Mouse (Mus musculus) kidney, embryonic 14.5 days (tissue): ENCODE data around the gene Ern2. TPM values are rescaled to one million over a fixed set of nuclear protein-coding genes. Genes with fewer than 3 reads are reported as not detected.

Experiments
- ATAC-seq: fragments of 200-750 bp; cut with Nextera tagmentation; 2 replicates; pipeline ENCODE4 v1.8.0; 2017; ENCODE audit warnings: moderate number of reproducible peaks, mild to moderate bottlenecking, moderate TSS enrichment, moderate library complexity; ENCODE audit not compliant: low FRiP score, low TSS enrichment
- H3K27ac ChIP-seq: fragments of 300-500 bp; sonication (generic); 2 replicates; pipeline ENCODE4 v1.5.1; 2014; ENCODE audit warnings: low read depth, mild to moderate bottlenecking, low read length, moderate library complexity, mixed read lengths
- H3K27me3 ChIP-seq: fragments of 300-500 bp; sonication (generic); 2 replicates; pipeline ENCODE4 v1.6.1; 2014; ENCODE audit warnings: mild to moderate bottlenecking, low read length; ENCODE audit not compliant: control insufficient read depth, insufficient read depth
- H3K36me3 ChIP-seq: fragments of 300-500 bp; sonication (generic); 2 replicates; pipeline ENCODE4 v1.6.1; 2014; ENCODE audit warnings: low read length, mixed read lengths; ENCODE audit not compliant: control insufficient read depth, insufficient read depth
- H3K4me1 ChIP-seq: fragments of 300-500 bp; sonication (generic); 2 replicates; pipeline ENCODE4 v1.6.1; 2014; ENCODE audit warnings: low read length, mixed read lengths; ENCODE audit not compliant: control insufficient read depth, insufficient read depth
- H3K4me2 ChIP-seq: fragments of 300-500 bp; sonication (generic); replicated peaks from 2 replicates; pipeline ENCODE4 v1.6.1; 2014; ENCODE audit warnings: low read depth, mild to moderate bottlenecking, low read length
- H3K4me3 ChIP-seq: fragments of 300-500 bp; sonication (generic); 2 replicates; pipeline ENCODE4 v1.5.1; 2014; ENCODE audit warnings: mild to moderate bottlenecking, low read length
- H3K9ac ChIP-seq: fragments of 300-500 bp; sonication (generic); 2 replicates; pipeline ENCODE4 v1.6.1; 2014; ENCODE audit warnings: low read depth, mild to moderate bottlenecking, low read length, moderate library complexity
- H3K9me3 ChIP-seq: fragments of 300-500 bp; sonication (generic); 2 replicates; pipeline ENCODE4 v1.6.1; 2016; ENCODE audit warnings: low read length; ENCODE audit not compliant: control insufficient read depth
- WGBS: fragments of 180-500 bp; shearing (Covaris S2); extraction: QIAGEN DNeasy Blood & Tissue Kit; methylation state at CpG from one replicate; pipeline ENCODE4 v1.1.7; 2014; 5-methylcytosine and 5-hydroxymethylcytosine counted together
- polyA plus RNA-seq: library from polyadenylated mRNA; unstranded; fragments of >200 nt; fragmentation: Nextera tagmentation; extraction: Ambion mirVana; gene quantifications from 2 replicates; pipeline ENCODE4 v1.2.1, GENCODE M21; 2014

Ern2 gene
- not detected in 2 replicates for polyA plus RNA-seq

DNA sequence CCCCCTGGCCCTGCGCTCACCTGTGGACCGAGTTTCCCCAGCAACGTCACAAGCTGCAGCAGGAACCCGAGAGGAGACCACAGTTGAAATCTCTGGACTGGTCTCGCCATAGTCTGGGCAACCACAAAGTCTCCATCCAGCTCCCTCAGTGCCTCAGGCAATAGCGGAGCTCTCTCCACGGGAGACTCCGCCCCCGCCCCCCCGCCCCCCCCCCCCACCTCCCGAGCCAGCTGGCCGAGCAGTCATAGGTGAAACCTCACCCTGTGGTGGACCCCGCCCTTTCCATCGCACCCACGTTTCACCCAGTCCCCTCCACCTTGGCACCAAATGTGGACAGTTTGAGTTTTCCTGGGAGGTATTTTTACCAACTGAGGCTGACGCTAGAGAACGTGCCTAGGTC lies at the start of gene Ern2:
TSS of gene Ern2 (minus strand) at position 165 of the 400 bp plus-strand sequence.
- Histone ChIP-seq H3K9me3 (no peaks in the 10 kb centered on the region), H3K36me3 (no peaks in the 10 kb centered on the region), H3K4me1 (no peaks in the 10 kb centered on the region), H3K4me3 (no peak within 1 kb of the TSS; the same call in 1 of the 2 replicates), H3K27ac (no peak within 1 kb of the TSS), H3K4me2 (peak within 1 kb of the TSS; percentile 21; the same call in 1 of the 2 replicates), H3K27me3 (no peaks in the 10 kb centered on the region), H3K9ac (no peak within 1 kb of the TSS)
- 26% methylated on average over 9 of the region's 17 CpGs for WGBS
- ATAC-seq: no peak

DNA sequence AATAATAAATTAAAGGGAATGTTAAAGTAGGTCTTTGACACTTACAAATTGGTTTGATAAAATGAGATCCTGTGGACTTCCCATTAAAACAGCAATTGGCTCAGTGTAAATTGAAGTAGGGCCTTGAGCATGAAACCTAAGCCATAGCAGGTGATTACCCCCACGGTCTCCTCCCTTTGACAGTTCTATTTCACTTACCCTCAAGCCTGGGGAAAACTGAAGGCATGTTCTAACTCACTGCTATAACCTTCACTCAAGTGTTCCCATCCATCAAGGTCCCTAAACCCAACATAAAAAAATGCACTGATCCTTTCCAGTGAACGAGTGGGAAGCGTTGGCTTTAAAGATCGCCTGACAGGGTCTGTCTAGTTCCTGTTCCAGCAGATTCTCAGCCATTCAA lies 44.9 kb upstream of the Ern2 start:
- Histone ChIP-seq H3K4me3 (no peak overlapping the region), H3K36me3 (no peaks in the 10 kb centered on the region), H3K27ac (no peak overlapping the region), H3K4me2 (no peak overlapping the region), H3K9ac (no peak overlapping the region), H3K4me1 (no peaks in the 10 kb centered on the region), H3K27me3 (no peaks in the 10 kb centered on the region), H3K9me3 (no peaks in the 10 kb centered on the region)
- 33% methylated on average over 4 of the region's 4 CpGs for WGBS
- peak; percentile 82 for ATAC-seq

DNA sequence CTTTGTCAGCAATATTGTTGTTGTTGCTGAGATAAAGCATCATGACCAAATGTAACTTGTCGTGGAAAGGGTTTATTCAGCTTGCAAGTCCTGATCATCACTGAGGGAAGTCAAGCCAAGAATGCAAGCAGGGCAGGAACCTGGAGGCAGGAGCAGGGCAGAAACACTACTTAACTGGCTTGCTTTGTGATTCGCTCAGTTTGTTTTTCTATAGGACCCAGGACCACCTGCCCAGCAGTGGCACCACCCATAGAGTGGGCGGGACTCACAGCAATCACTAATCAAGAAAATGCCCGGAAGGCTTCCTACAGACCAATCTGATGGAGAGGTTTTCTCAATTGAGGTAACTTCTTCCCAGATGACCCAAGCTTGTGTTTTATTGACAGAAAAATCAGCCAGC lies 43.9 kb upstream of the Ern2 start:
- WGBS: 64% methylated on average over 4 of the region's 4 CpGs
- Histone ChIP-seq H3K9ac (no peak overlapping the region), H3K4me3 (no peak overlapping the region)

DNA sequence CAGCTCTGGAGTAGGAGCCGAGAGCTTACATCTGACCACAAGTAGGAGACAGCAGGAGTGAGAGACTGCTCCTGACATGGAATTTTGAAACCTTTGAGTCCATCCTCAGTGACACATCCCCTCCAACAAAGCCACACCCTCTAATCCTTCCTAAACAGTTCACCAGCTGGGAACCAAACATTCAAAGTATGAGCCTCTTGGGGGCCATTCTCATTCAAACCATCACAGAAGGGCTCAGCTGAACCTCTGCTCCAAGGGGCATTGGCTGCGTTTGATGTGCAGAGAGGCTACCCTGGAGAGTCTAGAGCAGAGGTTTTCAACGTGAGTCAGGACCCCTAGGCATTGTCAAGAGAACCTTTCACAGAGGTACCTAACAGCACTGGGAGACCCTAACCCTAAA lies 43.3 kb upstream of the Ern2 start:
- no peak for ATAC-seq
- Histone ChIP-seq H3K36me3 (no peaks in the 10 kb centered on the region), H3K27ac (no peak overlapping the region), H3K4me3 (no peak overlapping the region), H3K9ac (no peak overlapping the region), H3K9me3 (no peaks in the 10 kb centered on the region), H3K27me3 (no peaks in the 10 kb centered on the region), H3K4me2 (no peak overlapping the region), H3K4me1 (no peaks in the 10 kb centered on the region)
- WGBS: 58% methylated on average over 3 of the region's 3 CpGs

More for the DNA sequence above, 43.9 kb upstream of the Ern2 start:
- H3K36me3 ChIP-seq: no peaks in the 10 kb centered on the region
- H3K27me3 ChIP-seq: no peaks in the 10 kb centered on the region
- no peaks in the 10 kb centered on the region for H3K9me3 ChIP-seq
- no peak overlapping the region for H3K27ac ChIP-seq
- ATAC-seq: no peak
- H3K4me1 ChIP-seq: no peaks in the 10 kb centered on the region
- H3K4me2 ChIP-seq: no peak overlapping the region

DNA sequence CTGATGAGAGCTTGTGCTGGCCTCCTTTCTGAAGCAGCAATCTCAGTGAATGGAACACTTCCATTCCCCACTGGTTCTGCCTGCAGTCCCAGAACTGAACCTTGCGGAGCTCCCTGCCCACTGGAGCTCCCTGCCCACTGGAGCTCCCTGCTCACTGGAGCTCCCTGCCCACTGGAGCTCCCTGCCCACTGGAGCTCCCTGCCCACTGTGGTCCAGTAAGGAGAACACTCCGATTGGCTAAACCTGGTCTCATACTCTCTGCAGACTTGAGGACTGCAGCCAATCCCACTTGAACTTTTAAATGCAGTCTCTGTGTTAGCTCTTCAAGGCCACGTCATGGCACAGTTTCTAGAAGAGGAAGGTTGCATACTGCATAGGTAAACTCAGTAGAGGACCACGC lies 40.7 kb upstream of the Ern2 start:
- H3K27ac ChIP-seq: no peak overlapping the region
- no peak overlapping the region for H3K9ac ChIP-seq
- H3K36me3 ChIP-seq: no peaks in the 10 kb centered on the region
- no peak for ATAC-seq
- H3K27me3 ChIP-seq: no peaks in the 10 kb centered on the region
- no peak overlapping the region for H3K4me2 ChIP-seq
- H3K9me3 ChIP-seq: no peaks in the 10 kb centered on the region
- H3K4me3 ChIP-seq: no peak overlapping the region
- whole genome bisulfite sequencing: 89% methylated on average over 4 of the region's 4 CpGs
- no peaks in the 10 kb centered on the region for H3K4me1 ChIP-seq

DNA sequence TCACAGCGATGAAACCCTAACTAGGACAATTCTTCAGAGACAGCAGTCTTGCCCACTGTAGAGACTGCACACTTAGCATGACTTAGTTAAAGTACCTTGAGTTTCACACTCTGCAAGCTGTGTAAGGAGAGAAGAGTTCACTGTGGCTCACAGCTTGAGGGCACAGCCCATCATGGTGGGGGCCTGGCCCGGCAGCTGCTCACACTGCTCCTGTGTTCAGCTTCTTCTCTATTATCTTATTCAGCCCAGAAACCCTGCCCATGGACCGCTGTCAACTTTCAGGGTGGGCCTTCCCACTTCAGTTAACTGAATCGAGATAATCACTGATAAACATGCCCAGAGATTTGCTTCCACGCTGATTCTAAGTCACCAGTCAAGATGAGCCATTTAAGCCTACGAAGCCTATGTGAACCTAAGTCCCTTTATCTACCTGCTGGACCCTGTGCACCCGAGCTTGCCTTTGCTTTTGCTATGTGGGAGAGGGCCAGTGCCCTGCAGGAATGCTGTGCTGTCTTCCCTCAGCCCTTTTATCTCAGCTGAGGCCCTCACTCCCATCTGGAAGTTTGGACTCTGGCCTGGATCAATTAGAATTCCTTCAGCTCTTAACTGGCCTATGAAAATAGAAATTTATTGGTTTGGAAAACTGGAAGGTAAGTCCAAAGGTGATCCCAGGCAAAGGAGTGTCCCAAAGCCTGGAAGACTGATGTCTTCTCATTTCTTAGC lies 40.2 kb upstream of the Ern2 start:
- 72% methylated on average over 7 of the region's 7 CpGs for WGBS
- no peak overlapping the region for H3K9ac ChIP-seq
- H3K4me1 ChIP-seq: no peaks in the 10 kb centered on the region
- H3K4me3 ChIP-seq: no peak overlapping the region
- H3K4me2 ChIP-seq: no peak overlapping the region
- no peak overlapping the region for H3K27ac ChIP-seq
- H3K36me3 ChIP-seq: no peaks in the 10 kb centered on the region
- ATAC-seq: no peak
- H3K27me3 ChIP-seq: no peaks in the 10 kb centered on the region
- H3K9me3 ChIP-seq: no peaks in the 10 kb centered on the region

DNA sequence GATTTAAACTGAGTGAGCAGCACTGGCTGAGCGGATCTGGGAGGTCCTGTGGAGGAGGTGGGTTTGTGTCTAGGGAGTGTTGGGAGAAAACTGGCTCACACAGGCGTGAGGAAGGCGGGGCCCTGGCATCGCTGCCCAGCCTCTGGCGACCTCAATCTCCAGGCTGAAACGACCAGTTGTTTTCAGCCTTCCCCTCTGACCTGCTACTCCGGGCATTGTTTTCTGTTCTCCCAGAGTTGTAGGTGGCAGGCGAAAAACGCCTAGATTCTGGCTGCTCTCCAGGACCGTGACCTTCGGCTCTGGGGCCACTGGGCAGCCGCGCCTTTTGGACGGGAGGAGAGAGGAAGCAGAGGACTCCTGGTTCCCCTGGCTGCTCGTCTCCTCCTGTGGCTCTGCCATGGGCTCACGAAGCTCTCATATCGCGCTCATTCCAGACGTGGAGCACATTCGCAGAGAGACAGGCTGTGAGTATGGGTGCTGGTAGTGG lies 33.4 kb upstream of the Ern2 start, which contains the start of gene Chp2:
TSS of gene Chp2 (plus strand) at position 182 of the 487 bp plus-strand sequence.
- H3K9ac ChIP-seq: peak within 1 kb of the TSS; percentile 34; the same call in 1 of the 2 replicates
- 17% methylated on average over 20 of the region's 20 CpGs for WGBS

DNA sequence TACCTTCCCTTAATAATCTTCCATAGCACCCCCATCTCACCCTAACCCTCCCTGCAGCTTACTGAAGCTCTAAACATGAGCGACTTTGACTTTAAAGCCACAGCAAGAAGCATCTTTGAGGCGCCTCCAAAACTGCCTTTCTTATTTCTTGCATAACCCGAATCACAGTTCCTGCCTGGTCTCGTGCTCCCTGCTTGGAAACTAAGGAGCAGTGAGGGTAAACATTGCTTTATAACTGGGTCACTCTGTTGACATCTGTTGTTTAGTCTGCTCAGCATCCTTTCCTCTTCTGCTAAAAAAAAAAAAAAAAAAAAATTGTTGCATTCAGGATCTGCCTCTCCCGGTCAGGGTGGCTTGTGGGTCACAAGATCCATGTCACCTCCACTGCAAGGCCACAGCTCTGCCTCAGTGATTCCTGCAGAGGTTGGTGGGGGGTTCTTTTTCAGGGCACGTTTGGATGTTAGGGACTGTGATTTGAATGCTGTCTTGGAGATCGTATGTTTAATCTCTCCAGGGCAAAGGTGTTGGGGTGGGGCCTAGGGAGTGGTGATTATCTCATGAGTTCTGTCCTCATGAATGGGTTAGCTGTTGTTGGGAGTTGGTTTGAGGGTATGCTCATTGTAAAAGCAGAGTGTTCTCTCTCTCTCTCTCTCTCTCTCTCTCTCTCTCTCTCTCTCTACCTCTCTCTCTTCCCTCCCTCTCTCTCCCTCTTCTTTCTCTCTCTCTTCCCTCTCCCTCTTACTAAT lies 22.4 kb upstream of the Ern2 start:
- ATAC-seq: no peak
- no peaks in the 10 kb centered on the region for H3K9me3 ChIP-seq

More for the DNA sequence above, 33.4 kb upstream of the Ern2 start, which contains the start of gene Chp2:
- peak within 1 kb of the TSS; percentile 28; the same call in 1 of the 2 replicates for H3K4me3 ChIP-seq
- peak within 1 kb of the TSS; percentile 42 for H3K4me2 ChIP-seq
- H3K27me3 ChIP-seq: no peaks in the 10 kb centered on the region
- peak; percentile 76; the same call in 1 of the 2 replicates for ATAC-seq
- H3K9me3 ChIP-seq: no peaks in the 10 kb centered on the region
- H3K36me3 ChIP-seq: no peaks in the 10 kb centered on the region
- H3K4me1 ChIP-seq: 0 out of 2 replicates have a peak, but pooled peaks cover 3% of the 10 kb centered on the region
- H3K27ac ChIP-seq: no peak within 1 kb of the TSS

DNA sequence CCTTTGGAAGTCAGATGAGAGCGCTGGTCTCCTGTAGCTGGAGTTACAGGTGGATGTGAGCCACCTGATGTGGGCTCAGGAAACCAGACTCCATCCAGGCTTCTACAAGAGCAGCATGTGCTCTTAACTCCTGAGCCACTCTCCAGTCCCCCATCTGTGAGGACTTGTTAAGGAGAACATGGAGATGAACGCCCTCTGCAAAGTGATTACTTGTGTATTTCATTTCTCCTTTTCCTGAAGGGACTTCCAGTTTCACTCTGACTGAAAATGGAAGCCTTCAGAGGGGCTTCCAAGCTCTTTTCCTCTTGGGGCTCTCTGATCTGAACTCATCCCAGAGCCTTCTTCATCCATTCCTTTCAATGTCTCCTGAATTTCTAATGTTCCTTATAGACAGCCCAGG lies 20.1 kb upstream of the Ern2 start:
- no peaks in the 10 kb centered on the region for H3K4me1 ChIP-seq
- no peak overlapping the region for H3K4me3 ChIP-seq
- H3K27me3 ChIP-seq: no peaks in the 10 kb centered on the region
- H3K9me3 ChIP-seq: no peaks in the 10 kb centered on the region
- no peaks in the 10 kb centered on the region for H3K36me3 ChIP-seq
- WGBS: 83% methylated on average over 2 of the region's 2 CpGs
- H3K27ac ChIP-seq: no peak overlapping the region
- ATAC-seq: no peak
- H3K9ac ChIP-seq: no peak overlapping the region
- H3K4me2 ChIP-seq: no peak overlapping the region

More for the DNA sequence above, 22.4 kb upstream of the Ern2 start:
- no peak overlapping the region for H3K4me2 ChIP-seq
- H3K27me3 ChIP-seq: no peaks in the 10 kb centered on the region
- WGBS: 41% methylated on average over 7 of the region's 7 CpGs
- H3K36me3 ChIP-seq: no peaks in the 10 kb centered on the region
- no peak overlapping the region for H3K4me3 ChIP-seq
- no peak overlapping the region for H3K9ac ChIP-seq
- no peaks in the 10 kb centered on the region for H3K4me1 ChIP-seq
- no peak overlapping the region for H3K27ac ChIP-seq
